Mouse (Mus musculus): ENCODE measurements around the gene Dppa3. TPM values are rescaled to one million over a fixed set of nuclear protein-coding genes. Genes with fewer than 3 reads are reported as not detected.
A peak's percentile ranks its signal among the peaks of the same experiment; 100 is the strongest.
"Not testable (repeated sequence)": the region's sequence is repeated elsewhere in the genome, so short reads cannot be mapped to it uniquely, and the experiment has no call there.

Dppa3 gene
- total RNA-seq, 2 experiments from 2014 or later: not detected

DNA sequence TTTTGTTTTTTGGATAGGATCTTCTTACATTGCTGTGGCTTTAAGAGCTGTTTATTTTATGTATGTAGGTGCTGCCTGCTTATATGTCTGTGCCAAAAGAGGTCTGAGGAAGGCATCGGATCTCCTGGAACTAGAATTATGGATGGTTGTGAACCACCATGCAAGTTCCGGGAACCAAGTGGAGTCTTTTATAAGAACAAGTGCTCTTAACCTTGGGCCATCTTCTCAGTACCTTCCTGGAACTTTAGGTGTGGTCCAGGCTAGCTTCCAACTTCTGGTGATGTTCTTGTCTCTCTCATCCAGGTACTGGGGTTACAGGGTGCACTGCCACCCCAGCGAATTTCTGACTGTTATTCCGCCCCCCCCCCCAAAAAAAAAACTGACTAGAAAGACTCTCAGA, 13.8 kb upstream of the Dppa3 start:
- no peak for DNase-seq

DNA sequence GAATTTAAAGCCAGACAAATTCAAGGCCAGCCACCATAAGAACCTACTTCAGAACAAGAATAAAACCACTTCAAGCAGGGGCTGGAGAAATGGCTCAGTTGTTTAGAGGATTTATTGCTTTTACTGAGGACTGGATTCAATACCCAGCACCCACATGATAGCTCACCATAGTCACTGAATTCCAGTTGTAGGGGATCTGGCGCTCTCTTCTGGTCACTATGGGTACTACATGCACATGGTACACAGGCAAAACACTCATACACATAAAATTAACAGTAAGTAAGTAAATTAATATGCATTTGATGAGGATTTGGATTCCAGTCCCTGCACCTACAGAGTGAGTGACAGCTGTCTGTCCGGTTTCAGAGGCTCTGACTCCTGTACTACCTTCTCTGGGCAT, 12.2 kb upstream of the Dppa3 start:
- no peak for DNase-seq

DNA sequence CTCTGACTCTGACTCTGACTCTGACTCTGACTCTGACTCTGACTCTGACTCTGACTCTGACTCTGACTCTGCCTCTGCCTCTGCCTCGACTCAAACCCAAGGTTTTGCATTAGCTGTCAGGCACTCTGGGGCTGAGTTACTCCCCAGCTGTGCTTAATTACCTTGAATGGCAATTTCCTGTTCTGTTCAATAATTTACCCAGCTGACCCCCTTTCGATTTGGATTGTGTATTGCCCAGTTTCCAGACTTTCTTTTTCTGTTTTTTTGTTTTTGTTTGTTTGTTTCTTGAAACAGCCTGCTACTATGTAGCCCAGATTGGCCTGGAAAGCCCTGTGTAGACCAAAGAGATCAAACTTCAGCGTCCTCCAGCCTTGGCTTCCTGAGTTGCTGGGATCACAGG, 10.2 kb upstream of the Dppa3 start:
- no peak for DNase-seq

DNA sequence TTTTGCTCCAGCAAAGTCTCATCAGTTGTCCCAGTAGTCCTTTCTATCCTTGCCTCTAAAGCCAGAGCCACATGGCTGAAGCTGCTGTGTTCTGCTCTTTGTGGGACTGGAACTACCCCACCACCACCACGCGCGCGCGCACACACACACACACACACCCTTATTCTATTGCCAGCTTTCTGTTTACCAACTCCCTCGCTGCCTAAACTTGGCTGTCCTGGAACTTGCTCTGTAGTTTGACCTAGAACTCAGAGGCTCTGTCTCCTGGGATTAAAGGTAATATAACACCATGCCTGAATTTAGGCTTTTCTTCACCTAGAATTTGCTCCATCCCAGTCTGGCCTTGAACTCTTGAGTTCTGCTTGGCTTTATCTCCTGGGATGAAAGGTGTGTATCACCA, 5.1 kb upstream of the Dppa3 start:
- DNase-seq: no peak

DNA sequence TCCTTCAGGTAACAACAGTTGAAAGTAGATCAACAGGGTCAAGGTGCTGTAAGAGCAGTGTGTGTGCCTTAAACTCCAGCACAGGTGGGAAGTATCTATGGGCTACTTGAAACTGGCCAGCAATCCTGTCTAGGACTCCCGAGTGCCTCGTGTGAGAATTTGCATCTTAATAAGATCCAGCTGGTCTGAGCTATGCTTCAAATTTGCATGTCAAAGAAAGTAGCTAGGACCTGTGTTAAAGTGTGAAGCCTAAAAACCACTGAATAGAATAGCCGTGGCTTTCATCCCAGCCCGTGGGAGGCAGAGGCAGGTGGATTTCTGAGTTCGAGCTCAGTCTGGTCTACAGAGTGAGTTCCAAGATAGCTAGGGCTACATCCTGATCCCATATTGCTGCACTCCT, 1.7 kb upstream of the Dppa3 start:
- DNase-seq: no peak

DNA sequence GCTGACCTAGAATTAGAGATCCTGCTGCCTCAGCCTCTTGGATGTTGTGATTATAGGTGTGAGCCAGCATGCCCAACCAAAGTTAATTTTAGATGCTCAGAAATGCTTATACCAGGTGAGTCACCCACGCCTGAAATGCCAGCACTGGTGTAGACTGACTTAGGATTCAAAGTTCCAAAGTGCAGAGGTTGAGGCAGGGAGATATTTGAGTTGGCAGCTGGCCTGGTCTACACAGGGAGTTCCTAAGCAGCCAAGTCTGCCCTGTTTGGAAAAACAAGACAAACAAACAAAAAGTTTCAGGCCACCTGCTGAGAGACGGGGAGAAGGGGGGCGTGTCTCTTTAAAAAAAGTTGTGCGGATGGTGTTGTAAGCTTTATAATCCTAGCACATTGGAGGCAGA, 1.1 kb upstream of the Dppa3 start:
- no peak for DNase-seq

DNA sequence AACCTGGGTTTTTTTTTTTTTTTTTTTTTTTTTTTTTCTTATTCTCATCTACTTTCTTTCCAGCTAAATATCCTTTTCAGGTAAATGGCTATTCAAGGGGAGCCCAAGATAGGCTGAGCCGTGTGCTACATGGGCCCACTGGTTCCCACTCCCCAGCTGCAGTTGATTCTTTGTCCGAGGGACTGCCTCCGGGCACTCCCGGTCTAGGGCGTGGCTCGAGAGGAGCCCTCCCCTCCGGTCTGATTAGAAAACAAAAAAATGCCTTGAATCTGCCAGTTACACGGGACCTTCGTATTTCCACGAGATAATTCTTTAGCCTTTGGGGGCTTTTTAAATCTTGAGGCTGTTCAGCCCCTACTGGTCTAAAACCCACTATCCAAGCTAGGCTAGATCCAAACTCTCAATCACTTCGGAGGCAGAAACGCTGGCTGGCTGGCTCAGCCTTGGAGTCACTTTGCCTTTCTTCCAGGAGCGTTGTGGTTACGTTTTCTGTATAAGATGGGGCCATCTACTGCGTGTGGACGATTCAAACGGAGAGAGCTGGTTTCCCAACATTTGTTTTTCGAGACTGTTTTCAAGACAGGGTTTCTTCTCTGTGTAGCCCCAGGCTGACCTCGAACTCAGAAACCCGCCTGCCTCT, 1.4 kb downstream of the Dppa3 start:
- no peak for DNase-seq

DNA sequence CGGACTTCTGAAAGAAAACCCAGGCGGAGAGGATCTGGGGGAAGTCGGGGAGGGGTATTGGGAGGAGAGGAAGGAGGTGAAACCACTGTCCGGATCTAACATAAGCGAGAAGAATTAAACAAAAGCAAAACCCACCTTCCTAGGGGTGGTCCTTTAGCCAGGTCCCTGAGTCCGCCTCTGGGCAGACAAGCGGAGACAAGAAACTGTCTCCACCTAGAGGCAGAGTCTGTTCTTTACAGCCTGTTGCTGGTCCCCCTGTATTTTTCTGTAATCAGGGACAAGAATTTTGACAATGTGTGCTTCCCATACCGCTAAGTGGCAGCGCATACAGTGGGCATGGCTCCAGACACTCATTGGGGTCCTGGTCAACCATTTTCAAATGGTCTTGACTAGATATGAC, 7.2 kb downstream of the Dppa3 start:
- no peak for DNase-seq

DNA sequence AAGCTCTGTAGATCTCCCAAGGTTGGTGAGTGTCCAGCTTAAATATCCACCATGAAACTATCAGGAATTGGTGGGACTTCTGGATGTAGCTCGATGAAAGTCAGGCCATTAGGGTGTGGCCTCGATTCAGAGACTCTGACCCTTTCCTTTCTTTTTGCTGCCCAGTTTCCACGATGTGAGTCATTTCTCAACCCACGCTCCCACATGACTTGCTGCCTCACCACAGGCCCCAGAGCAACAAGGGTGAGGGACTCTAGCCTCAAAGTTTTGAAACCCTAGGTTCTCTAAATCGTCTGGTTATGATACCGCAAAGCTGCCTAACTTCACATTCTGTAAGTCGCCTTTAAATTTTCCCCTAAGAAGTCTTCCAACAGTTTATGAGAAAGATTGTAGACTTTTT, 9.1 kb downstream of the Dppa3 start:
- DNase-seq: no peak

DNA sequence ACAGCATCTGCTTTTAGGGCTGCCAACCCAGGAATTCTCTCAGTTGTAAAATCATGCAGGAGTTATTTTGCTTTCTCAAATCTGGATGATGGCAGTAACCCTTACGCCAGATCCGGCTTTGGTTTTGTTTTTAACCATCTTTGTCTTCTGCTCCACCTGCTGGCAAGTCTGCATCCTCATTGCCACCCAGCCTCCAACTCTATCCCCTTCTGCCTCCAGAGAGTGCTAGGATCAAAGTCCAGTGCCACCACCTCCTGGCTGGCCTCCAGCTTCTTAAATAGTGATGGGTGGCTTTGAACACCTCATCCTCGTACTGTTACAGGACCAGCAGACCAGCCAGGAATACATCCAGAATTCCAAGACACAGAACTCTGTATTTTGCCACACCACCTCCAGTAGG, 10.5 kb downstream of the Dppa3 start:
- DNase-seq: no peak

DNA sequence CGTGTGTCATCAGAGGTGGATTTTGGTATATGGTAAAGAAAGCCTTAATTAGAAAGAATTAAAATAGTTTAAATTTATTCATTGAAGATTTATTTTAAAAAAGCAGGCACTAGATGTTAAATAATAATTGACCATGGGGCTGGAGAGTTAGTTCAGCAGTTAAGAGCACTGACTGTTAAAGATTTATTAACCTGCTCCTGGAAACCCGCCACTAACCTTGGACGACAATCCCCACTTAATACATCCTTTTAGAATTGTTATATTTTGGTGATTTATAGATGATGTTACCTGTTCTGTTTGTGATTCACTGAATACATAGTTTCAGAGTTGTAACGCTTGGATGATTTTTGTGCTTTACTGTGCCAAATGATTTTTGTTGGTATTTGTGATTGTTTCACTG, 11.4 kb downstream of the Dppa3 start:
- not testable (repeated sequence) for DNase-seq

DNA sequence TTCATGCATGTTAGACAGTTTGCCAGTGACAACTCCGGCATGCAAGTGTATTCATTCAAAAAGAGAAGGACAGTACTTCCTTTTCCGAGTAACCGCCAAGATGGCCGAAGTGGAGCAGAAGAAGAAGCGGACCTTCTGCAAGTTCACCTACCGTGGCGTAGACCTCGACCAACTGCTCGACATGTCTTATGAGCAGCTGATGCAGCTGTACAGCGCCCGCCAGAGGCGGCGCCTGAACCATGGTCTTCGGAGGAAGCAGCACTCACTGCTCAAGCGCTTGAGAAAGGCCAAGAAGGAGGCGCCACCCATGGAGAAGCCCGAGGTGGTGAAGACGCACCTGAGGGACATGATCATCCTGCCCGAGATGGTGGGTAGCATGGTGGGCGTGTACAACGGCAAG, 18.0 kb downstream of the Dppa3 start:
- not testable (repeated sequence) for DNase-seq

DNA sequence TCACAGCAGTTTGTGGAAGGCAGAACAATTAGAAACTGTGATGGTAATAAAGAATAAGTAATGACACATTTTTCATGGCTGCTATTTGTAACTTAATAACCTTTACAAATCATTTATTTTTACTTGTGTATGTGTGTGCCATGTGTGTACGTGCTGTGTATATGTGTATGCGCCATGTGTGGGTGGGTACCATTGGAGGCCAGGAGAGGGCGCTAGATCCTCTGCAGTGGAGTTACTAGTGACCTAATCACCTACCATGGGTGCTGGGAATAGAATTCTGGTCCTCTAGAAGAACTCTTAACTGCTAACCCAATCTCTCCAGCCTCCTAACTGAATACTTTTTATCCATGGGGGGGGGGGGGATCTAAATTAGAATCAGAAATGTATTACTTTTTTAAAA, 23.7 kb downstream of the Dppa3 start:
- DNase-seq: no peak

DNA sequence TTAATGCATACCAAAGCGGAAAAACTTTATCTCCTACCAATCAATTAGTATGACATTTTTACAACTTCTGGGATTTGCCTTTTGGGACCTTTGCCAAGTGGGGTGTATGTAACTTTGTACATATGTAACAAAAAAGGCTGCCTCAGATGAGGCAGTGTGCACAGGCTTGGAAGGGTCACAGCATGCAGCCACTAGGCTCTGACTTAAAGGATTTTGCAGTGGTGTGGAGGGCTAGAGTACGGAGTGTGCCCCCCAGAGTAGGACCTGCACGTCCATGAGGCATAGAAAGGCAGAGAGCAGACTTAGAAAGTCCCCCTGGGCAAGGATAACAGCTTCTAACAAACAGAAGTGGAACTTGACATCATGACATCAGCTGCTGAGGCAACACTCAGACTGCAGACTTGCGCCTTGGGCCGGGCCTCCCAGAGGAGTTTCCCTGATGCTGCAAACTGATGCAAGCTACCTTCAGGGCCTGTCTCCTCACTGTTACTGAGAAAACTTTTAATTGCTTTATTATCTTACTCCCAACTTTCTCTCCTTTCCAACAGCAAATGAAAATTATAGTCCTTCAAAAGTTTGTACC, 24.3 kb downstream of the Dppa3 start:
- DNase-seq: no peak

DNA sequence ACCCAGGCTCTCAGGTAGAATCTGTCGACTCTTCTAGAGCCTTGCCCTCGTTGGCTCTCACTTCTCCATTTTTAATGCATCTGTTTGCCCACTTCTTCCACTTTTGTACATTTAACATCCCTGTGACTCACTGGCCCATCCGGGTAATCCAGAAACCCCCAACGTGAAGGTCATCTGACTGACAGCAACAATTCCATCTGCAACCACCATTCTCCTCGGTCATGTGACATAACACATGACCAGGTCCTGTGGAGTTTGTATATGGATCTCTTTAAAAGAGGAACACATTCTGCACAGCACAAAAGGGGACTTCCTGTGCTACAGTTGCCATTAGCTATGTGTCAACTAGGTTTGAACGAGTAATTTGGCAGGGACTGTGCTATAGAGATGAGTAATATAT, 28.1 kb downstream of the Dppa3 start:
- DNase-seq: no peak

DNA sequence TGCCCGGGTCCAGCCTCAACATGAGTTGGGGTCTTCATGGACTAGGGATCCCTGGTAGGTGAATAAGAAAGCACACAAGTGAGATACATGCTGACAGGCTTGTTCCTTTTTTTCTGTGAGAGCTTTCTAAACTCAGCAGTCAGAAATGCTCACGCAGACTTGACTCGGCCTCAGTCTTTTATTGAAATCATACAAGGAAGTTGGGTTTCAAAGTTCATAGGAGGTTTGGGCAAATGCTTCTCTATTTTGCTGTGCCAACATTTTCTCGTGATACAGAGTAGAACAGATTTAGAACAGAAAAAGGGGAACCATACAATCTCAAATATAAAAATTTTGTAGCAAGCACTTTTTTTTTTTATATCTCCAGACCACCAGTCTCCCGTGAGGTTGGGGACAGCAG, 31.4 kb downstream of the Dppa3 start:
- no peak for DNase-seq

DNA sequence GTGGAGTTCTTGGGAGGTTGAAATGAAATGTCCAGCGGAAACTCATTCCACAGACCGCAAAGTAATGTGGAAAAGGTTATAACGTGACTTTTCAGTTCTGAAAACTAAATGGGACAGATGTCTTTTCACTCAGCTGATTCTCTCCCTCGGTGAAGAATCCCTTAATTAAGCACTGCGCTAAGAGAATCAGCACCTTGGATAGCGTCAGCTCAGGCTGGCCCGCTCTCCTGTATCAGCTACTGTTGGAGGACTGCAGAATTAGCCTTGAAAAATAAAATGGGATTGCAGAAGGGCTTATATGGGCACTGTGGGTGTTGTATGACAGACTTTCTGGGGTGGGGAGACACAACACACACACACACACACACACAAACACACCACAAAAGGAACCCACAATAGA, 33.4 kb downstream of the Dppa3 start:
- no peak for DNase-seq

DNA sequence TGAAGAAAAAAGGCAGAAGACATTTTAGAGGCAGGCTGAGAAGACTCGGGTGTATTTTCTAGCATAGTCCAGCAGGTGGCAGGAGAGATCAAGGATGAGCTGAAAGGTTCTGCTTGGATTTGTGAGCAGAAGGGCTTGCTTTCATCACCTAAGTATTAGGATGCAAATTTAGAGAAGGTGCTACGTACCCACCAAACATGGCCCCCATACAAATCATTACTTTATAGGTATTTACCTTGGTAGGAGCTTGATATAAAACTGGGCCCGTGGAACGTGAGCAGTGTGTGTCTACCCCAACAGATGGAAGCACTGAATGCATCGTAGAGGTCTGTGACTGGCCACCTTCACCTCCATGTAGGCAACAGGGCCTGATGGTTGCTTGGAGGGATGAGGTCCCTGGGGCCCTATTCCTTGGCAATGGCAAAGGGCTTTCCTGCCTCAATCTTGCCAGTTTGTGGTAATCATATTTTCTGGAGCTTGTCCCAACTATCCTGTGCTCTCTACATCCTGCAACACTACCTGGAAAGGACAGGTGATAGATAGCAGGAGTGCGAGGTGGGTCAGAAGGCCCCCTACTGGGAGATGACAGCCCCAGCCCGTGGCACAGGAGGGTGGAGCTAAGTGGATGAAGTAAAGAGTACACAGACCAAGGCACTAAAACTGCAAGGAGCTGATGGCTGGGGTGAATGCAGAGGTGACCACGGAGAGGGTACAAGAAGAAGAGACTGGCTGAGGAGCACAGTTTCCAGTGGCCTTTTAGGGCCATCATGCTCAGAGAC, 34.6 kb downstream of the Dppa3 start:
- peak in 1 of 2 experiments; percentile 44 for DNase-seq

DNA sequence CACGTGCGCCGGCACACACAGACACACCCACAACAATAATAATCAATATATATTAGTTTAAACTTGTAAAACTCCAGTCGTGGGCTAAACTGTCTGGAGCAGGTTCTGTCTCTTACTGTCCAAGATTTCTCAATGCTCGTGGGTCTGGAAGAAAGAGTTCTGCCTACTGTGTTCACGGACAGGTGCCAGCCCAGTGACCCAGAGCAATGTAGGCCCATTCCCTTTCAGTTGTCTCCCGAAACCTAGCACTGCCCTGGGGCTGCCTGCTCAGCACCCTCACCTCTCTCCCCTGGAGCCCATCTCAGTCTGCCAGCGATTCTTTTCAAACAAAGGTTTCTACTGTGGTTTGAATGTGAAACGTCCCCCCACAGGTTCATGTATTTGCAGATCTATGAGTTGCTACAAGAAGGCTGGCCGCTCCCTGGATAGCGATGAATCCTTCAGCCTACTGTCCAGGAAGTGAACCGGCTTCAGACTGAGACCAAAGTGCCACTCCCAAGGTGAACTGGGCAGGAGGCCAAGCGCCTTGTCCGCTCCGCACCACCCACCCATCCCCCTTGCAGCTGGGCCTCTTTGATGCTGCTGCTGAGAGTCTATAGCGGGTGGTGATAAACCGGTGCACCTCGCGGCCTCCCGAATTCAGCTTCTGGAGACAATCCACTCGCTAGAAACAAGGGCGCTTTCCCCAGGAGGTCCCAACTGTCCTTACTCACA, 36.5 kb downstream of the Dppa3 start:
- no peak for DNase-seq

DNA sequence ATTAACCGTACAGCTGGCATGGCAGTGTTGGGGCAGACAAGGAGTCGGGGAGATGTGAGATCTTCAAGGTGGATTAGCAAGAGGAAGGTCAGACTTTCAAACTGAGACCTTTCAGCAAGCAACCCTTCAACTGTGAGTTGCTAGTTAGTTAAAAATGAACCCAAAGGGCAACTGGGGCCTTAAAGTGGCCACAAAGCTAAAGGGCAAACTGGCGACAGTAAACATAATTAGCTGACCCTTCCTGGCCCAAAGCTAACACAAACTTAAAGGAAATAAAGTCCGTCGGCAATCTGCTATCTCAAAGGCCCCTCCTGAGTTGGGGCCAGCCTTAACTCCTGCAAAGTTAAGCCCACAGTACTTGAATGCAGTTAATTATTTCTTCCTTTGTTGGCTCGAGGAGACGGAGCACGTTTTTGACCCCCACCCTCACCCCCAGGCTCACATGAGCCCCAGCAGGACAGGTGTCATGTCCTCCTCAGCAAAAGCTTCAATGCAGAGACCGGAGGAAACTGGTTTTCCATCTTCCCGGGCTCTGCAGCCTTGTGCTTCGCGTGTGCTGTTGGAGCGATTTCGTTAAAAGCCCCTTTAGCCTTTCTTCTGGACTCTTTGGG, 37.5 kb downstream of the Dppa3 start:
- no peak for DNase-seq

DNA sequence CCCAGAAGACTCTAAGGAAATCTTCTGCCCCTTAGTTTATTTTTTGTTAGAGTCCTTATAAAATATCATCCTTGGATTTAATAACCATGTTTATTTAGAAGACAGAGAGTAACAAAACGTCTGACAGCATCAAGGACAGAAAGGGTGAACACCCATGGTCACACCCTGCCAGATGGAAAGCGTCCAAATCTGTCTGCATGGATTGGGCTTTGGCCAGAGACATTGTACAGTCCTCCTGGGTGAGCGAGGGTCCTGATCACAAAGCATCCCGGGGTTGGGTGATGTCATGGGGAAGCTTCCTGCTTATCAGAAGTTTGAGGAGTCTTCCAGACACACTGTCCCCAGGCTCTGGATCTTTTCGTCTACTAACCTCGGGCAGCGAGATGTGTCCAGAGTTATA, 39.7 kb downstream of the Dppa3 start:
- DNase-seq: no peak

DNA sequence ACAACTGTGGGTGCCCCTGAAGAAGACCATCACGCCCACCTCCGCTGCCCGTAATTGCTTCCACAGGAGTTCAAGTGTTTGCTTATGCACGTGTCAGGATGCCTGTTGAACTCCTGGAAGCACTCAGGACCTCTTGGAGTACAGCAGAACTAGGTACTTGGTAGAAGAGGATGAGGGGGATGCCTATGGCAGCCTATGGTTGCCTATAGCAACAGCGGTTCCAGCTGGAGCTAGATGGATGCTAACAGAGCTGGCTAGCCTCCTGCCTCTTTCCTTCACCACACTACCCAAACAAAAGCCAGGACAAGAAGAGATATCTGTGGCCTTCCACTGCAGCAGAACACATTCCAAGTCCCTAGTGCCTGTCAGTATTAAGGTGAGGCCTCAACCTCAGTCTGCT, 41.5 kb downstream of the Dppa3 start:
- DNase-seq: no peak

DNA sequence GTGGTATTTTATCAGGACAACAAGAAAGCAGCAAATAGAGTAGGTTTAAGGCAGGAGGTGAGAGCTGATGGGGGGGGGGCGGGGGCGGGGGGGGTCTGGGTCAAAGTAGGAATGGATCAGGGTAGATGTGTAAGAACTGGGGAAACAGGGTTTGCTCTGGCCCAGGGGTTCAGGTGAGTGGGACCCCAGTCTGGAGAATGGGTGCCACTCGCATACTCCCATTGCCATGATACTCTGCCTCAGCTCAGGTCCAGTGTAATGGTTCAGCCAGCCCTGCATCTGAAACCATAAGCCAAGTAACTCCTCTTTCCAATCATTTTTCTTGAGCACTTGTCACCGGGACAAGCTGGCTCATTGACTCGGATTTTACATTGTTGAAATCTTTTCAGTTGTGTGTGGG, 42.6 kb downstream of the Dppa3 start:
- DNase-seq: no peak

All from layer of hippocampus, postnatal 36 days (tissue).